Mouse (Mus musculus) small intestine, adult 2 months (tissue): ENCODE measurements around the gene Itpkb.

ENCODE experiments used
- CTCF ChIP-seq: fragments of 200-500 bp; IDR thresholded peaks from 2 replicates; pipeline ENCODE4 v1.5.1; 2012; ENCODE audit warnings: low read depth, mild to moderate bottlenecking, control low read depth, inconsistent platforms, low read length, moderate library complexity, mixed read lengths; ENCODE audit not compliant: insufficient replicate concordance, insufficient read length; ENCODE audit errors: extremely low read depth
- POLR2A ChIP-seq: fragments of 200-500 bp; IDR thresholded peaks from 2 replicates; pipeline ENCODE4 v1.6.1; 2012; ENCODE audit warnings: low read depth, mild to moderate bottlenecking, control low read depth, inconsistent platforms, low read length, moderate library complexity

- TF ChIP-seq POLR2A (no peak), CTCF (no peak)
These were observed 4.3 kb downstream of the Itpkb start for GRCm38 (mm10) chr1:180334541-180334940.
